23 mouse cellular contexts compared by ENCODE assay signal in genomic region chr10:7838874-7839421, GRCm38 (mm10). TPM values are rescaled to one million over a fixed set of nuclear protein-coding genes. Genes with fewer than 3 reads are reported as not detected.
DNase-seq lines count a peak whose midpoint lies in the region; ATAC-seq and TF ChIP-seq lines count a peak whose summit lies in the region.
"Had no signal": no experiment of that assay in that cellular context is flagged by ENCODE, and none has a peak within 500 bp of the region (broad histone marks: within the 10 kb centered on the region; RNA-seq: fewer than 3 reads in every experiment).

No protein-coding gene starts in this region.

- H3K27ac ChIP-seq in gastrocnemius, adult 2 months: peak overlapping the region; percentile 73
- H3K27ac ChIP-seq in small intestine, adult 2 months (ENCODE audit: insufficient read depth, low read depth, low read length): peak overlapping the region; percentile 69
- H3K27ac ChIP-seq: forebrain, embryonic 10.5 days; hindbrain, embryonic 14.5 days; limb, embryonic 10.5 days; limb, embryonic 15.5 days; liver, embryonic 15.5 days; neural tube, embryonic 12.5 days had no signal

- TF ChIP-seq POLR2A in small intestine, adult 2 months (IDR thresholded peaks at IDR 0.05; ENCODE audit: low read depth, low read length): no peak

- intact Hi-C loops in gastrocnemius, adult 2 months (cut with DNase I): no loop called here
- intact Hi-C loops in gastrocnemius, postnatal 36 days (cut with DNase I): no loop called here

- H3K4me1 ChIP-seq in small intestine, adult 2 months (ENCODE audit: control insufficient read depth, insufficient read depth, insufficient read length, low read length): peaks cover 38% of the 10 kb centered on the region
- H3K4me1 ChIP-seq: forebrain, embryonic 10.5 days; neural tube, embryonic 12.5 days had no signal

- H3K4me3 ChIP-seq in gastrocnemius, adult 2 months: no peak overlapping the region; the same call in 1 of the 2 replicates
- H3K4me3 ChIP-seq in small intestine, adult 2 months (ENCODE audit: low read depth, low read length): no peak overlapping the region
- H3K4me3 ChIP-seq: forebrain, embryonic 10.5 days; heart, embryonic 12.5 days; limb, embryonic 10.5 days; limb, embryonic 15.5 days; liver, embryonic 15.5 days; myocyte; neural tube, embryonic 12.5 days had no signal

- H3K27me3 ChIP-seq in small intestine, adult 2 months (ENCODE audit: control insufficient read depth, insufficient read depth, low read length): no peaks in the 10 kb centered on the region
- H3K27me3 ChIP-seq: limb, embryonic 15.5 days; liver, embryonic 15.5 days; neural tube, embryonic 12.5 days had no signal

- WGBS in small intestine, adult 2 months: 64% methylated on average over 5 of the region's 5 CpGs

- ATAC-seq in activated CD4-positive, CD25-positive, alpha-beta regulatory T cell, adult 4 months: peak; percentile 27
- ATAC-seq: forebrain, embryonic 16.5 days had no signal

- peak; percentile 40 for DNase-seq in gastrocnemius, adult 2 months
- no peak for DNase-seq in gastrocnemius, postnatal 36 days
- peak; percentile 54 for DNase-seq in CD4-positive, CD25-positive, alpha-beta regulatory T cell, adult 2 months (ENCODE audit: low read depth, low spot score)
- DNase-seq in urinary bladder, adult 18-20 months (ENCODE audit: low spot score in 2 of 2): no peak
- no peak for DNase-seq in frontal cortex, postnatal 25 days (ENCODE audit: low spot score in 2 of 2)
- DNase-seq: heart, postnatal 4 days; kidney, adult 11 months; kidney, postnatal 14 days; layer of hippocampus, adult 9-11 months; lung, embryonic 14.5 days; lung, postnatal 14 days had no signal

- no peak for TF ChIP-seq CTCF in gastrocnemius, adult 2 months (IDR thresholded peaks at IDR 0.05)
- TF ChIP-seq CTCF in small intestine, adult 2 months (IDR thresholded peaks at IDR 0.05; ENCODE audit: extremely low read depth, insufficient read length, insufficient replicate concordance, low read depth, low read length): no peak

- H3K36me3 ChIP-seq in small intestine, adult 2 months (ENCODE audit: control insufficient read depth, insufficient read depth, low read length): peaks cover 5% of the 10 kb centered on the region; the same call in 1 of the 2 replicates
- H3K36me3 ChIP-seq: forebrain, embryonic 10.5 days; heart, embryonic 12.5 days; limb, embryonic 10.5 days; limb, embryonic 15.5 days; liver, embryonic 15.5 days; neural tube, embryonic 12.5 days had no signal

RNA-seq across cellular contexts. Expression of gene Zc3h12d, which starts 6.7 kb away (rescaled TPM):
- total RNA-seq in gastrocnemius, adult 2 months (2021): under 1 TPM in 1 of 2 experiments, not detected in 1; 0.08 TPM
- under 1 TPM; 0.05 to 0.12 TPM for total RNA-seq in gastrocnemius, postnatal 36 days (2021)
- 10 to 100 TPM; 30.6 to 51.3 TPM for polyA plus RNA-seq in activated CD4-positive, CD25-positive, alpha-beta regulatory T cell, adult 4 months (2017; shearing (Covaris generic))
- 4.0 and 12.8 TPM in 2 replicates for polyA plus RNA-seq in small intestine, adult 2 months (2012; rRNA removed)
- polyA plus RNA-seq: limb, embryonic 10.5 days; midbrain, embryonic 11.5 days; myocyte had no signal

RNA-seq across cellular contexts. Expression of gene Ppil4, which starts 46.3 kb away (rescaled TPM):
- 10 to 100 TPM; 11.9 to 13.8 TPM for total RNA-seq in gastrocnemius, adult 2 months (2021)
- total RNA-seq in gastrocnemius, postnatal 36 days (2021): 10 to 100 TPM in 1 of 2 experiments, 1 to 10 TPM in 1; 9.2 to 11.5 TPM
- polyA plus RNA-seq in activated CD4-positive, CD25-positive, alpha-beta regulatory T cell, adult 4 months (2017; shearing (Covaris generic)): 10 to 100 TPM; 63.9 to 74.0 TPM
- polyA plus RNA-seq in small intestine, adult 2 months (2012; rRNA removed): 1.7 and 3.3 TPM in 2 replicates

RNA-seq across cellular contexts. Expression of gene Ginm1, which starts 46.3 kb away (rescaled TPM):
- total RNA-seq in gastrocnemius, adult 2 months (2021): 100 to 1,000 TPM in 1 of 2 experiments, 10 to 100 TPM in 1; 97.7 to 111 TPM
- 100 to 1,000 TPM in 1 of 2 experiments, 10 to 100 TPM in 1; 75.8 to 106 TPM for total RNA-seq in gastrocnemius, postnatal 36 days (2021)
- polyA plus RNA-seq in activated CD4-positive, CD25-positive, alpha-beta regulatory T cell, adult 4 months (2017; shearing (Covaris generic)): 10 to 100 TPM; 60.7 to 68.8 TPM
- polyA plus RNA-seq in small intestine, adult 2 months (2012; rRNA removed): 5.0 and 11.6 TPM in 2 replicates

Comparison
In these comparisons a context has a peak if more than half of its experiments do, and no peak if none do; other contexts are left out.
1. DNase-seq: peak in gastrocnemius, adult 2 months (single experiment) and CD4-positive, CD25-positive, alpha-beta regulatory T cell, adult 2 months (single experiment); none in gastrocnemius, postnatal 36 days (0 of 2), urinary bladder, adult 18-20 months (0 of 2) and frontal cortex, postnatal 25 days (0 of 2).